Mouse (Mus musculus) adrenal gland, postnatal 14 days (tissue): ENCODE data around the gene Olfr279. TPM values are rescaled to one million over a fixed set of nuclear protein-coding genes. Genes with fewer than 3 reads are reported as not detected.
"Not testable (repeated sequence)": the region's sequence is repeated elsewhere in the genome, so short reads cannot be mapped to it uniquely, and the experiment has no call there.

ENCODE experiments used
- DNase-seq: peaks from one replicate; pipeline ENCODE4 v3.0.0; 2021; ENCODE audit warnings: mixed read lengths
- total RNA-seq: library from RNA; stranded (reverse); gene quantifications from 2 replicates; pipeline ENCODE4 v1.2.3, GENCODE M21; 2021

Gene Olfr279
- total RNA-seq, 1 experiment from 2014 or later = not detected

DNA sequence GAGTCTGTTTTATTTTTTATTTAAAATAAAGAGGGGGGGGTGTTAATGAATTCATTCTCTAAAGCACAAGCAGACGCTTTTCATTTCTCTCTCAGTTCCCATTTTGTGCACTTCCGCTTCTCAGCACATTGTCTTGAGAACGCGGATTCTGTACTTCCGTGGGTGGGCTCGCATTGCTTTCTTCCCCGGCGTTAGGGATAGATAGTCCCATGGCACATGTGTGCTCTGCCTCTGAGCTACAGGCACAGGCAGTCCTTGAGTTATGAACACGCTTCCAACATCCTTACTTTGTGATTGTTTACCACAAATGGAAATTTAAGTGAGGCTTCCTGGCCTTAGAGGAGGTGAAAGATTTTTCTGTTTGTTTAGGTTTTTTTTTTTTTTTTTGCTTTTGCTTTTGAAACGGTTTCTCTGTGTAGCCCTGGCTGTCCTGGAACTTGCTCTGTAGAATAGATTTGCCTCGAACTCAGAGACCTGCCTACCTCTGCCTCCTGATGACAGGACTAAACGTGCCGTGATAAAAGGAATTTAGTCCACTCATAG, 19.3 kb downstream of the Olfr279 start:
- no peak for DNase-seq

DNA sequence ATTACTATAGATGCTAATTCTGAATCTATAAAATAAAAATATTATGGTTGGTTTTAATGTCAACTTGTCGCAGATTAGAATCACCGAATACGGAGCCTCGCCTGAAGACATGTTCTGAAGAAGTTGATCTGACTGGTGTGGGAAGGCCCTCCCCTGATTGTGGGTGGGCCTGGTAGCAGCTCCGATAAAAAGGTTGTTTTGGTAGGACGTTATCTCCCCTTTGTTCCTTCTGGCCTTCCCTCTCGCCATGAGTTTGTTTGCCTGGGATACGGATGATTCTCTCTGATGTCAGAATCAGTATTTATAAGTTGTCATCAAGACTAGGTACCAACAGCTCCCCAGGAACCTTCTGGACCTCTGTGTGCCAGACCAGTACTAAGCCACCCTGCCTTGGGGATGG, 20.0 kb downstream of the Olfr279 start:
- DNase-seq = no peak

DNA sequence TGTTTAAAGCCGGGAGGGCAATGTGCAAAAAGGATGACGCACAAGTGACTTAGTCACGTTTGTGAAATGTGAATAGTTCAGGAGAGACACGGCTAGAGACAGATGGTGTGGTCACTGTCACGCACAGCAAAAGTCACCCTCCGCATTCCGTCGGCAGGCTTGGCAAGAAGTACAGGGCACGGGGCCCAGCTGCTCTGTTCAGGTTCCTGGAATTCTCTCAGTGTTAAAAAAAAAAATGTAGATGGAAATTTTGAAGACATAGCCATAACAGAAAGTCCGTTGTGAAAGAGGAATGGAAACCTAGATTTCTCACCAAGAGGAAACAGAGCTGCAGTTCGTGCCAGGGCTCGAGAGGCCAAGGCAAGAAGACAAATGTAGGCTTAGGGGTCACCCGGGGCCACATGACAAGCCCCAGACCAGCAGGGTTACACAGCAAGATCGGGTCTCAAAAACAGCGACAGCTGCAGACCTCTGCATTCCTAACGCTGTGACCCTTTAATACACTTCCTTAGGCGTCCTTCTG, 20.7 kb downstream of the Olfr279 start:
- peak; percentile 78 for DNase-seq

DNA sequence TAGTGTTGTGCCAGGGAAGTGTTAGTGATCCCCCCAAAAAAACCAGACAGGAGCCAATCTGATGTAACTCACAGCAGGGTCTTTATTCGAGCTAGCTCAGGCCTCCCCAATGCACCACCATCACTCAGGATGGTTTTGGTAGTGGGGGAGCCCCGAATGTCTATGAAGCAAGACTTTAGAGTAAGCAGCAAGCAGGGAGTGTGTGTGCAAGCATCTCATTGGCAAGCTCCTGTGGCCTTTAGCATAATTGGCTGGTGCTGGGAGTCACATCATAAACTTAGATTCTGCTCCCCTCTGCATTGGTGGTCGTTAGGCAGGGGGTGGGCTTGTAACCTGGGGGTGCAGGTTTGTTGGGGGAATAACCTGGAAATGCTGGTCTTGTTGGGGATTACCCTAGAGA, 21.5 kb downstream of the Olfr279 start:
- not testable (repeated sequence) for DNase-seq

DNA sequence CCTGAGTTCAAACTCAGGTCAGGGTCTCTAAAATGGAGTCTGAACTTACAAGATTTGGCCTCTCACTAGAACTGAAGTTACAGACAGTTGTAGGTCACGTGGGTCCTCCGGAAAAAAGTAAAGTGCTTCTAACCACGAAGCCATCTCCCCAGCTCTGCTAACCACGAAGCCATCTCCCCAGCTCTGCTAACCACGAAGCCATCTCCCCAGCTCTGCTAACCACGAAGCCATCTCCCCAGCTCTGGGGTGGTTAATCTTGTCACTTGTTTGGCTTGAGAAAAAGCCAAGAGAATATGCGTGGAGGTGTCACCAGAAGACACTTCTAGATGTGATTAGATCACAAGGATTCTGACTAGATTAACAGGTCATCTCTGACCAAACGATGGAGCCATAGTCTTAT, 21.9 kb downstream of the Olfr279 start:
- no peak for DNase-seq

DNA sequence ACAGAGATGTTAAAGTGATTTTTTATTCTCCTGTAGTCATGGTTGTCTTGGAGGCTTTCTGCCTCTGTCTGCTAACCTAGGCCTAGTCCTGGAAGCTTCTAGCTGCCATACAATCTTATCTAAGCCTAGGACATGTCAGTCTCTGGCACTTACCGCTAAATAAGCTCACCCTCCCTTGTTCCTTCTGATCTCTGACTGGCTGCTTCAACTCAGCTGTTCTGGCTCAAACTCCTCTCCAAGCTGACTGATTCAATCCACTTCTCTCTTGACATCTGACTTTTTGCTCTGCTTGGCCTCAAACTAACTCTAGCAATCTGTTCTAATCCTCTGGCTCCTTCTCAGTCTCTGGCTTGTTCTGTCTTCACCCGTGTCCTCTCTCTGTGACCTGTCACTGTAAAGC, 22.6 kb downstream of the Olfr279 start:
- DNase-seq = not testable (repeated sequence)

DNA sequence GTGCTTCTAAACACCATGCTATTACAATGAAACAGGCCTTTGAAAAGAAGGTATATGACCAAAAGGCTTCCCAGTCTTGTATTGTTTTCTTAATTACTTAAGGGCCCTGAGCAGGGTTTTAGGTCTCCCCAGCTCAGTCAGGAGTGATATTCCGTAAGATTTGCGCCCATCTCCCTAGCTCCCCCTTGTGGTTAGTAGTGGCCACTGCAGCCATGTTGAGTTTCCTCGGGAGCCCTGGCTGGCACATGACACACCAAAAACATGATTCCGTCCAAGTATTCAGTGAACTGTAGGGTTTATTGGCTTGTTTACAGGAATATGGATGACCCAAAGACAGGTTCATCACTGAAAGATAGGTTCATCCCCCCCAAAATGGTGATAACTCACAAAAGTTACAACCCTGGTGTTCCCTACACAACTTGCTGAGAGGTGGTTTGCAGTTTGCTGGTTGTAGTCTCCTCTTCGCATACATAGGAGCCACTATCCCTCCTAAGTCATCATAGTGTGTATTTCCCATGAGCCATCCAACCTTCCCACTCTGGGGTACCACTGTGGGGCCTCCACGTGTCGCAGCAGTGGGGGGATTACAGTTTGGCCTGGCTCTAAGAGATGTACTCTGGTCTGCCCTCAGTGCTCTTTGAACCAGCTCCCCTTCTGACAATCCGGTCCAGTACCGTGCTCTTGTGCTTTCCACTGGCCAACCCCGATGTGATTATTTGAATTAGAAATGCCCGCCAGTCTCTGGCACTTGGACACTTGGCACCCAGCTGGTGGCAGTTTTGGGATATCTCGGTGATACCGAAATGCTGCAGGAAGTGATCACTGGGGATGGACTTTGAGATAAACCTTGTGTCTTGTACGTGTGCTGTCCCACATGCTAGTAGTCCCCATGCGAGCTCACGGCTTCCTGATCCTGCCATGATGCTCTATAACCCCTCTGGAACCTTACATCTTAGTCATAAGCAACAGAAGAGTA, 25.5 kb downstream of the Olfr279 start:
- DNase-seq = peak; percentile 80

DNA sequence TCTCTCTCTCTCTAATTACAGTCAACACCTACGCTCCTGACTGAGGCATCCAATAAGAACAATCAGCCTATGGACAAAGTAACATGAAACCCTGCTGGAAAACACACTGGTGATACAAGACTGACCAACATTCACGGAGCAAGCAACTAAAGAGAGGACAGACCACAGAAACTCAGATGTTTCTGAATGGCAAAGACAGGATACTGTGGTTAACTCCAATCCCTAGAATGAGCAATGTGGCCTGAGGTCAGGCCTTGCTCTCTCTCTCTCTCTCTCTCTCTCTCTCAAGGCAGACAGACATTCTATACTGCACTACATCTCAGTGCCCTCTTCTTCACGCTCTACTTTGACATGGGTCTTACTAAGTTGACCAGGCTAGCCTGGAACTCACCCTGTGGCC, 29.0 kb downstream of the Olfr279 start:
- no peak for DNase-seq

DNA sequence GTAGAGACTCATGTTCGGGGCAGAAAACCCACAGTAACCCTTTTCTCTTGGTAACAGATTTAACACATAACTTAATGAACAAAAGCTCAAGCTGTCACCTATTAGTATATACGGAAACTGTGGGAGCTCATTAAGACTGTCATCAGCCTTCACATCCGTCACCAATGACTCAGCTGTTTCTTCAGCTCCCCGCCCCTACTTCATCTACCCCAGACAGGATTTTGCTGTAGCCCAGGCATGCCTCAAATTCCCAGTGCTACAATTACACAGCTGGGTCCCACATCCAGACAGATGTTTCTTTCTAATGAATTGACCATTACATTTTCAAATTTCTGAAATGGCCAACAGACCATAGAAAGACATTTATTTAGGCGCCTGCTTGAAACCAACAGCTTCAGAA, 33.9 kb downstream of the Olfr279 start:
- no peak for DNase-seq

DNA sequence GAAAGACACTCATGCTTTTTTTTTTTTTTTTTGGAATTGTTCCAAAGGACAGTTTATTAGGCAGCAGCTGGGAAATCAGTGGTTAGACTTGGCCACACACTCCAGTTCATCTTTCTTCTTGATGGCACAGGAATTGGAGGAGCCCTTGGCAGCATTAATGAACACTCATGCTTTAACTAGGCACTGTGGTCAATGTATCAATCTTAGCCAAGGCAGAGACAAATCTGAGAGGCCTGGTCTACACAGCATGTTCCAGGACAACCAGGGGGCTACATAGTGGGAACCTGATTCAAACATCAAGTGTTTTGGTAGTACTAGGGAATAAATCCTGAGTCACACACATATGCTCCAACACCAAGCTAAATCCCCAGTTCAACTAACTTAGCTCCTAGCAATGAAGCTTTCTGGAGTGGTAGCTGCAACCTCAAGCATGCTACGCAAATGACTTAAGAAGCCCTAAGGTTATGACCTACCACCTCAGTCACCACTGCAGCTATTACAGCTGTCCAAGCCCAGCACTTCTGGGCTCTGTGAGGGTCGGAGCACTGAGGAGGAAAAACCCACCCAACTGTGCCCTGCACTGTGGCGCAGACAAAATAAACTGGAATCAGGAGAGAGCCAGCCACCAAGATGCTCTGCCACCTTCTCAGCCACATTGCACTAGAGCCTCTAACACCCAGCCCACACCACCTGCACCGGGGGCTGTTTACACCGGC, 35.0 kb downstream of the Olfr279 start:
- no peak for DNase-seq

DNA sequence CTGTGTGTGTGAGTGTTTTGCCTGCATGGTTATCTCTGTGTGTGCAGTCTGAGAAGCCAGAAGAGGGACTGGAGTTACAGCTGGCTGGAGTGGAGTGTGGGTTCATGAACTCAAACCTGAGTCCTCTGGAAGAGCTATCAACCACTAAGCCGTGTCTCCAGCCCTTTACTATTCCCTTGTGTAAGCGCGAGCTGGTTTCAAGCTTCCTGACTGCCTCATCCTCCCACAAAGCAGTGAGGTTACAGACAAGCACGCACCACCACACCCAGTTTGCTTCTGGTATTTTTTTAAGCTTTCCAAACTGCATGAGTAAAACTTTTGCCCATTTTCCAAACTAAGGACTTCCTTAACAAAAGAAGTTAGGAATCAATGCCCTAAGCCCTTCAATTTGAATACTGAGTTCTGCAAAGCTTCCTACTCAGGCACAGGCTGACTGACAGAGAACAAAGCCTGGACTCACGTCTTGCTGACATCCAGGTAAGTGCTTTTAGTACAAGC, 35.9 kb downstream of the Olfr279 start:
- DNase-seq = no peak

DNA sequence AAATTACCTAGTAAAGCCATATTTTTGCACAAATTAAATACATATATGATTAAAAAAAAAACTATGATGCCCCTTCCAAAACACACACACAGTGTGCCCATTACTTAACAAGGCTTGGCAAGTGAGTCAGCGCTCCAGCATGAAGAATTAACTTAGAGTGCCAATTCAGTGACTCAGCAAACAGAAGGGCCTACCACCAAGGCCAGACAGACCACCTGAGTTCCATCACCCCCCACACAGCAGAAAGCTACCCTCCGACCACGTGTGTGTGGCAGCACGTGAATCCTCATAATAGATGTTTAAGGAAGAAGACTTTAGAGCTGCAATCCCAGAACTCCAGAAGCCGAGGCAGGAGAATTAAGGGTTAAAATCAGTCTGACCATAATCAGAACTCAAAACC, 40.1 kb downstream of the Olfr279 start:
- peak; percentile 50 for DNase-seq

DNA sequence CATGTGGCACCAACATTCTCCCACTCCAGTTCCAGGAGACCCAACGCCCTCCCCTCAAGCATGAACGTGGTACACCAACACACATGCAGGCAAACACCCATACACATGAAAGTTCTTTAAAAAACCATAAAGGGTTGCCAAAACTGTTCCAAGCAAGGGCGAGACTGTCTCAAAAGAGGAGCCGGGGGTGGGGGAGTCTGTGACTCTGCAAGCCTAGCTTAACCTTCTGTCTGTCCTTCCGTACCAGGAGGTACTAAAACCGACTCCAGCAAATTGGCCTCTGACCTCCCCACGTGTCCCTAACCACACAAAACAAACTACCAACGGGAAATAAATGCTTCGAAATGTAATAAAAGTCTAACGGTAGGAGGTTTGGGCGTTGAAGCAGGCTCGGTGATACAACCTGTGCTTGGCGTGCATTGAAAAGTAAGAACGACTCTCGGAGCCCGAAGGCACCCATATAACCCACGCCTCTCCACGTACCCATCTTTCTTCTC, 40.9 kb downstream of the Olfr279 start:
- DNase-seq = peak; percentile 44

DNA sequence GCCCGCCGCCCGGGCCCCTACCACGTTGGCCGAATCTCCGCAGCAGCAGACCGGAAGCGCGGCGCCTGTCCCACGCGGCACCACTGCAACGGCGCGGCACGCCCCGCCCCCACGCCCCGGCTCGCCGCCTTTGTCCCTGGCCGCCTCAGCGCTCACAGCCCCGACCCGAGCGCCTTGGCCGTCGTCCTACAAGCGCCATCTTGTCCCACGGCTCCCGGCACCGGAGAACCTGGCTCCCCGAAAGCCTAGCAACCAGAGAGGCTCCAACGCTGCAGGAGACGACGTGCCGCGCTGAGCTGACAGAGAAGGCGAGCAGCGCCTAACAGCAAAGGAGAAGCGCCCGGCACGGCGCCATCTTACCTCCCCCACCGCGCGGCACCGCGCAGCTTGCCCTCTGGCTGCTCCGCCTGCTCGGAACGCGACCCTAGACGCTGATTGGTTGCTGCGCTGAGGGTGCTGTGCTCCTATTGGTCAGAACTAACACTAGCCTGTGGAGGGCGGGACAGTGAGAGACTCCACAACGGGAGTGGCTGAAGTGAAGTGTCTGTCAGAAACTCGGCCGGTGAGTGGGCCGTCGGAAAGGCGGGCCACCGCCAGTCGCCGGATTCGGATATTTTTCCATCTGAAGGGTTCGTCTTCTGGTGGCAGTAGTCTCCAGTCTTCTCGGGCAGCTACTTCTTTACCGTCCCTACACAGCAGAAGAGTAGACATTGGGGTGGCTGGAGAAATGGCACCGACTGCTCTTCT, 41.9 kb downstream of the Olfr279 start, which contains the start of gene Kansl2:
TSS of gene Kansl2 (minus strand) at position 384 of the 747 bp plus-strand sequence.
- DNase-seq = peak; percentile 98

DNA sequence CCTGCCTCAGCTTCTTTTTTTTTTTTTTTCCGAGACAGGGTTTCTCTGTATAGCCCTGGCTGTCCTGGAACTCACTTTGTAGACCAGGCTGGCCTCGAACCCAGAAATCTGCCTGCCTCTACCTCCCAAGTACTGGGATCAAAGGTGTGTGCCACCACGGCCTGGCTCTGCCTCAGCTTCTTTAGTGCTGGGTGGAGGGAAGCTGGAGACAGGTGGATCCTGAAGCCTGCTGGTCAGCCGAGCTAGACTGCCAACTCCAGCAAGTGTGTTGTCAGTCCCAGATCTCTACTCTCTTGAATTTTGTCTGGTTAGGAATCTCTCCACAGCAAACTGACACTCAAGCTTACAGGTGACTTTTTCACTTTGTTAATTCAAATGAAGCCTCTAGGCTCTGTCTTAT, 43.7 kb downstream of the Olfr279 start:
- DNase-seq = no peak

DNA sequence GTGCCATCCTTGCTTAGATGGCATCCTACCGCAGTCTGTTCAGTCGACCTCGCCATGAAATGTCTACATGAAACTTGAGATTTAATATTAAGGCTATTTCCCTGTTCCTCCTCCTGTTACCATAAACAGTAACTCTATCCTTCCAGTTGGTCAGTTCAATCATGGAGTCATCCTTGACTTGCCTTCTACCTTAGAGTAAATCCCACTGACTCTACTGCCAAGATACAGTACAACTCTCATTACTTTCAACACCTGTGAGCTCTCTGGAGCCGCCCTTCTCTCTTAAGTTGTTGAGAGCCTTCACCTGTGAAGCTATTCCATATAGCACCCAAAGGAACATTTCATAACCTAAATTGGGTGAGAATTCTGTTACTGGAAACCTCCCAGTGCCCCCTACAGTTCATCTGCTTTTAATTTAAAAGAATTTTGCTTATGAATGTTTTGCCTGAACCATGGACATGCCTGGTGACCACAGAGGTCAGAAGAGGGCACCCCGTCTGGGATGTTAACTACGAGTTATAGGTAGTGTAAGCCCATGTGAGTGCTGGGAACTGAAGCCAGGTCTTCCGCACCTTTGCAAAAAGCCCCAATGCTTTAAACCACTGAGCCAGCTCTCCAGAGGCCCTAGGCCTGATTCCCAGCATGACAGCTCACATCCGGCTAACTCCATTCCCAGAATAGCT, 44.8 kb downstream of the Olfr279 start:
- DNase-seq = no peak

DNA sequence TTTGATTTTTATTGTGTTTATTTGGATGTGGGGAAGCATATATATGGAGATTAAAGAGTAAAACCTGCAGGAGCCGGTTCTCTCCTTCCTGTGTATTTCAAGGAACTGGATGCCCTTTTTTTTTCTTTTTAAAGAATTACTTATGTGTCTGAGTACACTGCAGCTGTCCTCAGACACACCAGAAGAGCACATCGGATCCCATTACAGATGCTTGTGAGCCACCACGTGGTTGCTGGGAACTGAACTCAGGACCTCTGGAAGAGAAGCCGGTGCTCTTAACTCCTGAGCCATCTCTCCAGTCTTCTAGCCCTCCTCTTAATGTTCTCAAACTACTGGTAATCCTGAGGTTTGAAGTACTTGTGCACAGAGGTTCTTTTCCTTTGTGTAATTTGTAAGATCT, 45.7 kb downstream of the Olfr279 start:
- no peak for DNase-seq

DNA sequence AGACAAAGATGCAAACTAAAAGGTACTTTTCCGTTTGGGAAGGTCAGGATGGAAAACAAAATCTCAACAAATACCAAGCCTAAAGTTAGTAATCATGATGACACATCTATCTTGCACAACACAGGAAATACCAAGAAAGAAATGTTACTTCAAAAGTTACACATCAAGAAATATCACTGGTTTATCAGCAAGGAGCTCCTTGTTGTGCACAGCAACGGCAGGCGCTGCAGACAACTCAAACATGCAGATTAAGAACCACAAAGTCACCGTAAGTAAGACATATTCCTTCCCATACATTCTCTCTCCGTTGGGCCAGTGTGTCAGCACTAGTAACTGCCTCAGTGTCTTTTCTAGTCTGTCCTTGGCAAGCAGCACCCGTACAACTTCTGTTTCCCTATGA, 48.9 kb downstream of the Olfr279 start:
- DNase-seq = no peak

DNA sequence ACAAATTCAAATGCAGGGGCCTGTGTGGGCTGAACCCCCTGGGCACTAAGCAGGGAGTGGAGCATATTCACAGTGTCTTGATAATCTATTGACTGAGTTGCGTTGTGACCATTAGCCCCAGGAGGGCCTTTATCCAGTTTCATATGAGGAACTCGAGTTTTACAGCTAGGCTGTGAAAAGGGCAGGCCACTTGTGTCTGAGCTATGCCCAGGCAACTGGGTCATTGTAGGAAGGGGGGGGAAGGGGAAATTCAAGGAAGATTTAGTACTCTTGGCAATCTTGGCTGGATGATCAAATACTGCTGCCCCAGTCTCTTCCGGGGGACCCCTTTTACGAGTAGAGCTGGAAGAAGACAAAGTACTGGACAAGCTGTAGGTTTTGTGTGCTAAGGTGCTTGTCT, 51.1 kb downstream of the Olfr279 start:
- DNase-seq = peak; percentile 27

DNA sequence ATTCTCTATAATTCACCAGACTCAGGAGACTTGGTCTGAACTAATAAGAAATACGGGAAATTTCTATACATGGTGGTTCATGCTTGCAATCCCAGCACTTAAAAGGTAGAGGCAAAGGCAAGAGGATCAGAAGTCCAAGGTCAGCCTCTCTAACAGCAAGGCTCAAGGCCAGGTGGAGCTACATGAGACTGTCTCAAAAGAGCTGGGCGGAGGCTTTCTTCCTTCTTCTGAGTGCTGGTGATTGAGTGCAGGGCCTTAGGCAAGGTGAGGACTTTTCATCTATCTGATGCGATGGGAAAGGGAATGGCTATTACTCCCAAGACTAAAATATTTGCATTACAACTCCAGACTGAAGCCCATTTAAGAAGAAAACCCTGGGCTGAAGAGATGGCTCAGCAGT, 52.9 kb downstream of the Olfr279 start:
- DNase-seq = no peak

DNA sequence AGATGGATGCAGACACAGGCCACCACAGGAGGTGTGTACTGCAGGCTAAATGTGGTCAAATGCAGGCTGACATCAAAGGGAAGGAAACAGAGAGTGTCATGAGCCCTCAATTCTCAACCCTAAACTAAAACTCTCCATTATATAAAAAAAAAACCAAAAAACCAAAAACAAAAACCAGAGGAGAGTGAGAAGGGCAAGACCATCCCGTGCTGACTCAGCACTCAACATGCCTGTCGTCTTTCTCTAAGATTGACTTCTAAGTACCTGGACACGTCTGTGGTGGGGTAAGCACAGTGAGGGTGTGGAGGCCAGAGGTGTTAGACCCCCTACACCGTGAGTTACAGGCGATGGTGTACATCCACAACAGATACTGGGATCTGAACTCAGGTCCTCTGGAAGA, 54.6 kb downstream of the Olfr279 start:
- no peak for DNase-seq
